Mouse (Mus musculus) hindlimb bud, embryonic 11.5 days (tissue): ENCODE measurements around the gene C130050O18Rik.

Source experiments
- DNase-seq: peaks from one replicate; pipeline ENCODE4 v3.0.0-alpha.2; 2012; ENCODE audit warnings: low read depth, low spot score; ENCODE audit errors: extremely low spot score

Gene C130050O18Rik

DNA sequence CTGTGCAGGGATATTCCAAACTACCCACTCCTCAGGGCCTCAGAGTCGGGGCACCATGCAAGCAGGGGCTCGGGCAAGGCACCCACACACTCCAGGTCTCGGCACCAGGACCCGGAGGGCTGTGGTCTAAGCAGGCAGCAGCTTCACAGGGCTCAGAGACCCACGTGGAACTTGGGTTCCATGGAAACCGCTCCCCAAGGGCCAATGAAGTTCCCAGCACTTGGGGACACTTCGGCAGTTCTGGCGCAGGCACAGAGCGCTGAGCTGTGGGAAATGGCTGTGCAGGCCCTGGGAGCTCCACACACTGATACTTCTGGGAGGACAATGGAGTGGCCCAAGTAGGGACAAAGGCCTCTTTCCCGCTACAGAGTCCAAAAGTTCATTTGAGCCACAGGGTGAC is 48.0 kb downstream of the C130050O18Rik start:
- no peak for DNase-seq

DNA sequence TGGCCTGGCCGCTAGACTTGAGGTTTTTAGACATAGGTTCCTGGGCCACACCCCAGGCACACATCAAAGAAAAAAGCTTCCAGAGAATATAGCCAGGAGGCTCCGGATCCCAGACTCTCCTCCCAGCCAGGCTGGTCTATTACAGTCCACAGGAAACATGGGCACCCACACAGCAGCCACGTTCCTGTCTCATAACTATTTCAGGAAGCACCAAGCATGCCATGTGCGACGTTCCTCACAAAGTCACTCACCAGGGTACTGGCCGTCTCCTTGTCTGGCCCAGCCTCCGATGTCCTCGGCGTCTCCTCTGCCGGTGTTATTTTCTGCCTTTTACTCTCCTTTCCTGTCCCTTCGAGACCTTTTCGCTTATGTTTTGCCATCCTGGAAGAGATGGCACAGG is 50.1 kb downstream of the C130050O18Rik start:
- no peak for DNase-seq

- no peak for DNase-seq
Observed at GRCm38 (mm10) chr5:139457241-139457640, 52.2 kb downstream of the C130050O18Rik start.

- DNase-seq: no peak
Observed at GRCm38 (mm10) chr5:139459938-139460337, 54.9 kb downstream of the C130050O18Rik start.

DNA sequence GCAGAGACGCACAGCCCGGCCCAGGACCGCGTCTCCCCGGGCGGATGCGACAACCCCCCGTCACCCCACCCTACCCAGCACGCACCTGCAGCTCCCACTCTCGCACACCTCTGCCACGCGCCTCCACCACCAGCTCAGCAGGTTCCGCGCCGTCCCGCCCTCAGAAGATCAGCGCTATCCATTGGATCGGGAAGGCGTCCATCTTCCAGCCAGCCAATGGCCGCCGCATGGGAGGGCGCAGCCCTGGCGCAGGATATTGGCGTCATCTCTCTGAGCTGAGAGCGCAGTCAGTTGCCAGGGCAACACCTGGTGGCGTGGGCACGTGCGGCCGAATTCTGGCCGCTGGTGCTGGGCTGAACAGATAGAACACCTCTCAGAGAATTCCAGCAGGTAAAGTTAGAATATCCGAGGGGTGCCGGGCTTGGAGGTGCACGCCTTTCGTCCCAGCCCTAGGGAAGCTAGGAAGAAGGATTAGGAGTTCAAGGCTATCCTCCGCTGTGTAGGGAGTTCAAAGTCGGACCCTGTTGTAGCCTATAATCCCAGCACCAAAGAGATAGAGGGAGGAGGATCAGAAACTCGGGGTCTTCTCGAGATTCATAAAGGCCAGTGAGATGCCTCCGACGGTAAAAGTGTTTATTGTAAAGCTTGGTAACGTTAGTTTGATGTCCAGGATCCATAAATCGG is 55.4 kb downstream of the C130050O18Rik start, which contains the start of gene 3110082I17Rik:
TSS of gene 3110082I17Rik (minus strand) at position 144 of the 684 bp plus-strand sequence.
- DNase-seq: peak; percentile 96

DNA sequence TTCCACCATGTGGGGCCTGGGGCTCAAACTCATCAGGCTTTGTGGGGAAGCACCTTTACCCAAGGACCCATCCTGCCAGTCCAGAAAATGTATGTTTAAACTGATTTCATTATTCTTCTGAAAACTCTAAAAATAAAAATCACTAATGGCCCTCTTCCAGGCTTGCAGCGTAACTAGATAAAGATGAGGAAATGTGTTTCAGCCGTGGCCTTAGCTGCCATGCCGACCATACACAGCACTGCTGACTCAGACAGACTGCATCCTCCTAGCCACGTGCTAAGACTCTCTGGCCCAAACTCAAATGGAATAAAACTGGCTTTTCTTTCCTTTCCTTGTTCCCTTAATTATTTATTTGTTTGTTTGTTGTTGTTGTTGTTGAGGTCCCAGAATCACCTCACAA is 59.8 kb downstream of the C130050O18Rik start:
- no peak for DNase-seq
